Mouse (Mus musculus): Measurements from ENCODE around the gene Mdfi.

Gene Mdfi

DNA sequence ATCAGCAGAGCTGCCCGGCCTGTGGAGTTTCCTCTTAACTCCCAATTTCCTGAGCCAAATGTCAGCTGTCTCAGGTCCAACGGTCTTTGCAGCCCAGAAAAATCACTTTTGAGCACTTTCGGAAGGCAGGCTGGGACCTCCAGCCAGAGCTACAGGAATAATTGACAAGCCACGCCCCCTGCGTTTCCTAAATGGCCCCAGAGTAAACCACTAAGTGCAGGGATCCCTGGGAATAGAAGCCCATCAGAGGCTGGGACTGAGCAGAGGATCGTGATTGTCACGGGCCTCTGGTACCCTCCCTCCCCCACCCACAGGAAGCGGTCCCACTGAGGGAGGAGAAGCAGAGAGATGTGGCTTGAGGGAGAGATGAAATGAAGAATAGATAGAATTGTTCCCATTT, 31.7 kb downstream of the Mdfi start:
- DNase-seq (ENCODE audit: low spot score): no peak

DNA sequence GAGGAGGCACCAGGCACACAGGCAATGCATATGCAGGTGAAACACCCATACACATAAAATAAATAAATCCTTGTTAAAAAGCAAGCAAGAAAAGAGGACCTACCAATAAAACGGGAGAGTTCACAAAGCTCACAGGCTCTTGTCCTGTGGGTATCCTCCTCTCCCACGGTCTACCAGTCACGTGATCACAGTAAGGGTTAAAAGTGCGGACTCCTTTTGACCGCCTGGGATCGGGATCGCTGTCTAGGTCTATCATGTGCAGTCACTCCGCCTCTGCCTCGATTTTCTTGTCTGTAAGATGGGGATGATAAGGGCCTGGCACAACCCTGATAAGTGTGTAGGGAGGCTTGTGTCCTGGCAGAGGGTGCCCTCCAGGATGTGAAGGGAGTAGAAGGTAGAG, 37.1 kb downstream of the Mdfi start:
- DNase-seq (ENCODE audit: low spot score): no peak

DNA sequence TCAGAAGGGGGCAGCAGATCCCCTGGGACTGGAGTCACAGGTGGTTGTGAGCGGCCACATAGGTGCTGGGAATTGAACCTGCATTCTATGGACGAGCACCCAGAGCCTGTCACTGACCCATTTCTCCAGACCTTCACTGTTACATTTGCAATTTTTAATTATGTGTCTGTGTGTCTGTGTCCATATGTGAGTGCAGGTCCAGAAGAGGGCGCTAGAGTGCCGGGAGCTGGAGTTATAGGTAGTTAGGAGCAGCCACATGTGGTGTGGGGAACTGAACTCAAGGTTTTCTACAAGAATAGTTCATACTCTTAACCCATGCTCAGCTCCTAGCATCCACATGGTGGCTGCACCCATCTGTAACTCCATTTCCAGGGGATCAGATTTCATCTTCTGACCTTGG, 37.5 kb downstream of the Mdfi start:
- DNase-seq (ENCODE audit: low spot score): no peak

DNA sequence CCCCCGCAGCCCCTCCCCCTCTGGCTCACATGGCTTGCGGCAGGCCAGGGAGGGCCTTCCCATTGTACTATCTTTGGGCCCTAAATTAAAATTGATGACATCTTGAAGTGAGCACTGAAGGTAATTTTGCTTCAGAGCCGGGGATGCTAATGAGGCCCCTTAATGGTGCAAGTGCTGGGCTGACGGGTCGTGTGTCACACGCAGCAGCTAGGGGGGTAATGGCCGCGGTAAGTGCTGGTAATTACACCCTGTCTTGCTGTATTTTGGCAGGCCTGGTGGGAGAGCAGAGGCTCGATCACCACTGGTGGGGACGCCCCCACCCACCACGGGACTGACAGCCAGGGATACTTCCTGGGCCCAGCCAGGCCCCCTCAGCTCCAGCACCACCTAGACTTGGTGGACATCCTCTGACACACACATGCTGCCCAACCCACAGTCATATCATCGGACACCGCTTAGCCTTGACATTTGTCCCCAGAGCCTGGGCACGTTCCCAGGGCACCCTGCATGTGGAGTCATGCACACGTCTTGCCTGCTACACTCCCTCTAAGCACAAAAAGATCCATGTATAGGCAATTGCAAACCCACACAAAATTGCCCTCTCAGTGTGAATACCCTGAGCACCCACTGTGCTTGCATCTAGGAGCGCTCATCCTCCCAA, 38.2 kb downstream of the Mdfi start:
- DNase-seq (ENCODE audit: low spot score): no peak

DNA sequence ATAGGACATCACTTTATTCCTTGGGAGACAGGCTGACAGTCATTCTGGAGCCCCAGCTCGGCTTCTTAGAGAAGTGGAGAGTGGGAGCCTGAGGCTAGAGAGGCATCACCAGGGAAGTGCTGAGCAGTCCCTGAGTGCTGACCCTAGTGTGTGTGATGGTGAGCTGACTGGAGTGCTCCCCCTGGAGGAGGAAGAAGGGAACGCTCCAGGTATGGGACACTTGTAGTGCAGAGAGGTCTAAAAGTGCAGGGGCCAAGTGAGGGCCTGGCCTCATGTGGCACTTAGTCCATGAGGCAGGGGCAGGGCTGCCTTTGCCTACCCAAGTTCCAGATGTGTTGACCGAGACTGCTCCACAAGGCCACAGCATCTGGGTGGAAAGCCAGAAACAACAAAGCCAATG, 39.0 kb downstream of the Mdfi start:
- DNase-seq (ENCODE audit: low spot score): peak; percentile 48

DNA sequence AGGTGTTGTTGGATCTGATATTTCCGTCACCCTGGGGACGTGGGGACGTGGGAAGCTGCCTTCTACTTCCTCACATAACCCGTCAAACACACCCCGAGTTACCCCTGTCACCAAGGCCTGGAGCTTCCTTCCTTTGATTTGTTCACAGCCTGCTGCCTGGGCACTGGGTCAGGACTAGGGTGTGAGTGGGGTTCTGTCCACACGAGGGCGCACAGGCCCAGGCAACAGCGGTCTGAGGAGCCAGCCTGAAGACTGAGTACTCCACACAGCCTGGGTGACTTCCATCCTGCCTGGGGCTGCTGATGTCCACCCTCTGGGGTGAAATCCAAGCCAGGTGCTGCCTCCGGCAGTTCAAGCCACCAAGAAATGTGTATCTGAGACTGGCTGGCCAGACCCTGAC, 41.1 kb downstream of the Mdfi start:
- peak; percentile 85 for DNase-seq (ENCODE audit: low spot score)

DNA sequence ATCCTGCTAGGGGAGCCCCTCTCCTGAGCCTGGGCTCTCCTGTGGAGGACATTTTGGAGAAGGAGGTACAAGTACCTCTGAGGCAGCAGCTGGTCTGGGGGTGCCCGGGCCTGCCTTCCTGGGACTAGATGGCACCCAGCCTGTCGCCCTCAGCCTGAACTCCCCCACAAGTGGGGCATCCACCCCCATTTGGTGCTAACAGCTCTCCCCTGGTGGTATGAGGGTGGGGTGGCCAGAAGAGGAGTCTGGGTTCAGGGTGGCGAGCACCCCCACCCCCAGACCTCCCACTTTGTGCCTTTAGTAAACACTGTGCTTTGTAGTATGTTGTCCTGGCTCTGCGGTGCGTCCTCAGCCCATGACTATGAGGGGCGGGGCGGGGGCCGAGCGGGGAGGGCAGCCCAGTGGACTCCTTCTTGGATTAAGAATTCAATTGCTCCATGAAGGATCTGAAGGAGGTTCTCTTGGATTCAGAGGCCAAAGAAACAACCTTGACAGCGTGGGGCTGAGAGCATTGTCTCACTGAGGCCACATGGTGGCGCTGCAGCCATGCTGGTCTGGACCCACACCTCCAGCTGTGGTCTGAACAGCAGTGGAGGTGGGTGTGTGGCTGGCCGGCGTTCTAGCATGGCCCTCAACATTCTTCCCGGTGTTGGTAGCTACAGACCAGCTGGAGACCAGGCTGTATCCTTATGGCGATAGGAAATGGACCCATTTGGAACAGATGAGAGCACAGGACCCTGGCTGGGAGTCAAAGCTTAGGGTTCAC, 42.2 kb downstream of the Mdfi start:
- DNase-seq (ENCODE audit: low spot score): peak; percentile 77

DNA sequence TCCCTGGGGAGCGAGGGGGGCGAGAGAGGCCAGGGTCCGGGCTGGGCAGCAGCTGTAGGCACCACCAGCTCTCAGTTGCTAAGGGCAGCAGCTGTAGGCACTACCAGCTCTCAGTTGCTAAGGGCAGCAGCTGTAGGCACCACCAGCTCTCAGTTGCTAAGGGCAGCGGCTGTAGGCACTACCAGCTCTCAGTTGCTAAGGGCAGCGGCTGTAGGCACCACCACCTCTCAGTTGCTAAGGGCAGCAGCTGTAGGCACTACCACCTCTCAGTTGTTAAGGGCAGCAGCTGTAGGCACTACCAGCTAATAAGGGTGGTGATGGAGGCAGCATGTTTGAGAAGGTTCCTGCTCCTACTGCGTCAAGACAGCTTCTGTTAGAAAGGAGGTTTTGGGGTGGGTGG, 45.5 kb downstream of the Mdfi start:
- no peak for DNase-seq (ENCODE audit: low spot score)

DNA sequence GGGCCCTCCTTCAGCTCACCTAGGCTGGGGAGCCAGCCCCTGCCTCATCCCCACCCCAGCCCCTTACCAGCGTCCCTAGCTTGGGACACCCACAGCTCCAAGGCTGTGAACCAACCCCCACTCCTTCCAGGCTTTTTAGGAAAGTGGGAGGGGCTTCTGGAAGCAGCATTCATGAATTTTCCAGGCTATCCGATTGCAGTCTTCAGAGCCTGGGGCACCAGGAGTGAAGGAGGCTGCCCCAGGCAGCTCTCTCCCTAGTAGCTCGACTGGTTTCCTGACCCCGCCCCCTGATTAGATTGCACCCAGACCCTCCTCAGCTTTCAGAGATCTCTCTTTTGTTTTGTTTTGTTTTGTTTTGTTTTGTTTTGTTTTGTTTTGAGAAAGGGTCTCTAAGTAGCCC, 46.2 kb downstream of the Mdfi start:
- DNase-seq (ENCODE audit: low spot score): no peak

DNA sequence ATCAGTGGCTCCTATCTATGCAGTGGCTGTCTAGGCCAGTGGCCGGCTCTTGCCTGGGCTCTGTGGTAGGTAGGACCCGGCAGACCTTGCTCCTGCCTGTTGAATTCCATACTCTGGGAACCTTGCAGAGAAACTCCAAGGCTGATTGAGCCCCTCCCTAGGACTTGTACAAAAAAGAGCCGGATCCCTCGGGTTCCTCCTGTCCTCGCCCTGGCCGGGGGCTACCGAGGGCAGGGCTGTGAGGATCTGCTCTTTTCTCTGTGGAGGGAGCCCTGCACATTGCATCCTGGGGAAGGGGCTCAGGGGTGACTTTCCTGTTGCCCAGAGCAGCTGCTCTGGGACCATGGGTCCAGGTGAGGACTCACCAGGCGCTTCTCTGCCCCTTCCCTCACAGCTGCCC, 46.9 kb downstream of the Mdfi start:
- DNase-seq (ENCODE audit: low spot score): no peak

DNA sequence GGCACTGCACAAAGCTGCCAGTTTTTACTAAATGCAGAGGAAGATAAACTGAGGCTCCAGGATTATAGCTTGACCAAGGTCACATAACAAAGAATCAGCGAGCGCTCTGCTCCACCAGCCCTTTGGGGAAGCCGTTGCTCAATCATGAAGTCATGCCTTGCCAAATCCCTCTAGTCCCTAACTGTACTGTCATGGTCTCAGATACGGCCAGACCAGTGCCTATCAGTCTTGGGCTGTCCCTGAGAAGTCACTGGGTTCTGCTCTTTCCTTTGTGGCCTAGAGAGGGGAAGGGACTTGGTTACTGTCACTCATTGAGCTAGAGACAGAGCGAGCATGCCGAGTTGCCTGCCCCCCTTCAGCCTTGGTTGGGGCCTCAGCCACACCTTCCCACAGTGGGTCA, 50.1 kb downstream of the Mdfi start:
- DNase-seq (ENCODE audit: low spot score): no peak

DNA sequence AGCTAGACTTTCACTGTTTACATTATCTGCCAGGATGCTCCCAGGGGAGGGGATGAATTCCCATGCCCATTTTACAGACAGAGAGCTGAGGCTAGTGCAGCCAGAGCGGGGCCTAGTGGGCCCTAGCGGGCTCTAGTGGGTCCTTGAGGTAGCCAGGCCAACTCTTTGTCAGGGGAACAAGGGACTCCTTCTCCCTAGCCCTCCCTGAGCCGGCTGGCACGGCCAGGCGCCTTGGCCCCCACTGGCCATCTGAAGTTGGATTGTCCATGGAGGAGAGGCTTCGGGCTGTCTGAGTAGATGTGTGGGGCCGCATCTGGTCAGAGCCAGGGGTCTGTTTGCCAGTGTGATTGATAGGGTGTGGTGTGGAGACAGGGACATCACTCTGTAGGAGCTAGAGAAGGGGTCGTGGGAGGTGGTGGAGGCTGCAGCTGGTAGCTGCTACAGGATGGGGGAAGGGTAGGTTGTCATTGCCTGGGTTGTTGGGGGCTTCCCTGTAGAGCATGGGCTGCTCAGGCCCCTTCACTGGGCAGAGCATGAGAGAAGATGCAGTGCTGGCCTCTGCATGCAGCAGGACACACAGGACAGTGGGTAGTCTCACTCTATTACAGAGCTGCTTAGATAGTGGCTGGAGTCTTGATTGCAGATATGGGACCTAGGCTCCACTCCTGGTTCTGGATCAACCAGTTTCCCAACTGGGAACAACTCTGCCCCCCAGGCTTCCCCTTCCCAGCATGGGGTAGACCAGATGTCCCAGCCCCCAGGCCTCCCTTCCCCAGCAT, 50.9 kb downstream of the Mdfi start:
- no peak for DNase-seq (ENCODE audit: low spot score)

DNA sequence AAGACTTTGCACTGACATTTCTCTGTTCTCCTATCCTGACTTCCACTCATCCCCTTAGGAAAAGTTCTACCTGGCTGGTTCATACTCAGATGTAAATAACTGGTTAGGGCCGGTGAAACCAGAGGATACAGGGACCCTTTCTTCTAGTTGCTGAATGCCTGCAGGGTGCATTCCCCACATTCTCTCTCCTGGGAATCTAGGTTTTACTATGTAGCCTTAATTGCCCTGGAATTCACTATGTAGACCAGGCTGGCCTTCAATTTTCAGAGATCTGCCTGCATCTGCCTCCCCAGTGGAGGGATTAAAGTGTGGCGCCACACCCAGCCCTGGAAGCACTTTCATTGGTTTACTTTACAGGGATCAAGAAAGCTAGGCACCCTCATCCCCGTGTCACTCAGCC, 52.0 kb downstream of the Mdfi start:
- DNase-seq (ENCODE audit: low spot score): no peak

DNA sequence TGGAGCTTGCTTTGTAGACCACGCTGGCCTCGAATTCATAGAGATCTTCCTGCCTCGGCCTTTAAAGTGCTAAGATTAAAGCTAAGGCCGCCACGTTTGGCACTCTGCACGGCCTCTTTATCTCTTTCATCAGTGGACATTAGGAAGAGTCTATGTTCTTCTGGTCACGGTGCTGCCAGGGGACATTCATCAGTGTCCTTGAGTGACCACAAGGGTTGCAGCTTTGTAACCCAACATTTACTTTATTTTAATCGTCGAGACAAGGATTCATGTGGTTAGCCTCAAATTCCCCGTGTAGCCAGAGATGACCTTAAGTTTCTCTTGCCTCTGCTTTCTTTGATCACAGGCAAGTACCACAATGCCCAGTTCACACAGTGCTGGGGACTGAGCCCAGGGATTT, 54.0 kb downstream of the Mdfi start:
- DNase-seq (ENCODE audit: low spot score): no peak

DNA sequence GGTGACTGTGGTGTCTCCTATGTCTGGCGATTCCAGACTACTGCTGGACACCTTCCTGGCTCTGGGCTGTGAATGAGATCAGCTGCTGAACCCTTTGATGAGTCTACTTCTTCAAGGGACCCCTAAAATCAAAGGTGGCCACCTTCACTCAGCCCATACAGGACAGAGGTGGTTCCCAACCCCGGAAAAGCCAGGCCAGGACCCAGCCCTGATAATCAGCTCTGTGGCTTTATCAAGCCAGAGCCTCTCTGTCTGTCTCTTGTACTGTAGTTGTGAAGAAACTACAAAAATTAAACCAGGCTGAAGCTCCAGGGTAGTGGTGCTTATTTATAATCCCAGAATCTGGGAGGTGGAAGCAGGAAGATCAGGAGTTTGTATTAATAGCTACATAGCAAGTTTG, 57.4 kb downstream of the Mdfi start:
- DNase-seq (ENCODE audit: low spot score): no peak

DNA sequence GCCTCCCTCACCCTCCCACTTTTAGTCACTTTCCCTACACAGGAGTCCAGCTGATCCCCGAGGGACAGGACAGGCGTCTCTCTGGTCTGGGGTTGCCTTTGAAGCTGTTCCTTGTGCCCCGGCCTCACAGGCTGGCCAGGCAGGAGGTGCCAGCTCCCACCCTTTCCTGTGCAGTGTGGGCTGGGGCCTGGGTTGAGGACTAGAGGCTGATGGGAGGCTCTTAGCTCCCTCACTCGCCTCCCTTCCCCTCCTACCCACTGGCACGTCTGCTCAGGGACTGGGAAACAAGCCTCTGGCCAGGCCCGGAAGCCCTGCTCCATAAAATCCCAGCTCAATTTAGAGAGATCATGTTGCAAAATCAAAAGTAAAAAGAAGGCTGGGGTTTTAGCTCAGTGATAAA, 60.9 kb downstream of the Mdfi start:
- no peak for DNase-seq (ENCODE audit: low spot score)

DNA sequence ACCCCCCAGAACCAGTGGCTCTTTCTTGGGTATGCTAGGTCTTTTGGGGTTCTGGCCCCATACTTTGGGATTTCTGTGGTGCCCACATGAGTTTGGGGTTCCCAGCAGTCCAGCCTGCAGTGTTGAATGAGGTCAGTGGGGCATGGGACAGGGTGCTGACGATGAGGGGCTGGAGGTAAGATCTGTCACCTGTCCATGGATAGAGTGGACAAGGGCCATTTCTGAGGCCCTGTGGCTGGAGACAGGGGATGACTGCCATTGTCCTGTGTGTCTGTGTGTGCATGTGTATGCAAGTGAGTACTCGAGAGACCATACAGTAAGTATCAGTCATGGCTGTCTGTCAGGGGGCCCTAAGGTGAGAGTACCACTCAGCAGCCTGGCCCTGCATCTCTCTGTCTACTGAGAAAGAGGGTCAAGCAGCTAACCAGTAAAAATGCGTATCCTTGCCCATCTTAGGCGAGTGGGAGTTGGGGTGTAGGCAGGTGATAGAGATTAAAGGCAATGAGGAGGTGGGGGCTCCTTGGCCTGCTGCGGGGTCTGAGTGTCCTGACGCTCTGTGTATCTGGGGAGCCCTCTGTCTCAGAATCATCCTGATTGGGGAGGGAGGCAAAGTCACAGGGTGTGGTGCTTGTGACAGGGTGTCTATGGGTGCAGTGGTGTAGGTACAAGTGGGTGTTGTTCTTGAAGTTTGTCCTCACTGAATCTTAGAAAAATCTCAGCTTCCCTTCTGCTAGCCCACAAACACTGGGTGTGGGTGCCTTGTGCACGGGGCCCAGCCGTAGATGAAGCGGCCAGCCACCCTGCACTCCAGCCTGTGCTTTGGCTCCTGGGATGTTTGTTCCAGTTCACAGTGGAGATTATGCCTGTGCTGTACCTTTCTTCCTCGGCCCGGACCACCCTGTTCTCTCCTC, 64.8 kb downstream of the Mdfi start:
- DNase-seq (ENCODE audit: low spot score): no peak

DNA sequence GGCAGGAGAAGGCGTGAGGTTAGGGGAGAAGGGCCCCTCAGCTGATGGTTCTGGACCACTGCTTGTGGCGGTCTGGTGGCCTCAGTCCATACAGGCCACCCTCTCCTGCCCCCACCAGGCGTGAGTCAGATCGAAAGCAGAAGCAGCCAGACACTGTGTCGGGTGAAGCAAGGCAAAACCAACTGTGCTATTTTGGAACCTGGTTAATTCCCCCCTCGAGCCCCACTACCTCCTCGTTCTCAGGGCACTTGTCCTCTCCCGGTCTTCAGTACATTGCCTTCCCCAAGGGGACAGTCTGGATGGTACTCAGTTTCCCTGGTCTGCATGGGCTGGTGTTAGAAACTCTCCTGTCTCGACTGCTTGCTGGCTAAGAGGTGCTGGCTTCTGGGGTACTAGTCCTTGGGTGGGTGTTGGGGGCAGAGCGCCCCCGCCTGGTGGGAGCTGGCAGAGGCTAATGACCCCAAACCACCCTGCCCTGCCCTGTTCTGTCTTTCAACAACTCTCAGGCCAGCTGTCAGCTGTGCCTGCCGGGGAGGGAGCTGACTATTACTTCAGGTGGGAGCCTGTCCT, 65.7 kb downstream of the Mdfi start:
- no peak for DNase-seq (ENCODE audit: low spot score)

DNA sequence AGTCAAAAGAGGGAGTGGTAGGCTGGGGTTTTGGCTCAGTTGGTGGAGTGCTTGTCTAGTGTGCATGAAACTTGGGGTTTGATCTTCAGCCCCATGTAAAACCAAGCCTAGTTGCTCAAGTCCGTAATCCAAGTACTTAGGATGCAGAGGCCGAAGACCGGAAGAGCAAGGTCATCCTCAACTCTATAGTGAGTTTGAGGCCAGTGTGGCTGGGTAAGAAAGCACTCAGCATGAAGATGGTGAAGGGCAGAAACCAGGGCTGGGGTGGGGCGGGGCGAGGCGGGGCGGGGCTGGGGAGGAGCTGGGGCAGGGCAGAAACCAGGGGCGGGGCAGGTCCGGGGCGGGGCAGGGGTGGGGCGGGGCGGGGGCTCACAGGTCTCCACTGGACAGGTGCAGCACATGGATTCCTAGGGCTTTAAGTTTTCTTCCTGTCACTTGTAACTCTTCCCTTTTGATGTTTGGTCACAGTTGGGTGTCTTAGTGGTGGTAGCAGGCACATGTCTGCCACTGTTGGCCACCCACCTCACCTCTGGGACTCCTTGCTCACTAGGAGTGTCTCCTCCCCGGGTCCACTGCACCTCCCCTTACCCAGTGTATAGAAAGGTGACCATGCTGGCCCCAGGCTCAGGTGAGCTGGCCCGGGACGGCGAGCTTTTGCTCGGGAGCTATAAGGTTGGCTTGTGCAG, 66.9 kb downstream of the Mdfi start:
- DNase-seq (ENCODE audit: low spot score): no peak

DNA sequence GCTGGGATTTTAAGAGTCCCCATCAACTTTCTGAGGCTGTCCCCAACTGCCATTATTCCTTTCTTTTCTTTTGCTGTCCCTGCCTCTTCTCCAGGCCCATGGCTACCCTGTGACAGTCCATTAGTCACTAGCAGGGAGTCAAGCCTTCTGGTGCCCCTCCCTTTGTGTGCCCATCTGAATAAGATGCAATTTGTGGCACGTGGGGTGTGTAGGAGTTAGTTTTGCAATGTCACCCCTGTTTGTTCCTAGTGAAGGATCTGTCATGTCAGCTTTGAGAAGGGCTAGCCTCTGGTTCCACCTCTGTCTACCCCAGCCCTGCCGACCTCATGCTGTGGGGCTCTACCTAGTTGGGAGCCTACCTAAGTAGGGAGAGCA, 67.4 kb downstream of the Mdfi start:
- no peak for DNase-seq (ENCODE audit: low spot score)

DNA sequence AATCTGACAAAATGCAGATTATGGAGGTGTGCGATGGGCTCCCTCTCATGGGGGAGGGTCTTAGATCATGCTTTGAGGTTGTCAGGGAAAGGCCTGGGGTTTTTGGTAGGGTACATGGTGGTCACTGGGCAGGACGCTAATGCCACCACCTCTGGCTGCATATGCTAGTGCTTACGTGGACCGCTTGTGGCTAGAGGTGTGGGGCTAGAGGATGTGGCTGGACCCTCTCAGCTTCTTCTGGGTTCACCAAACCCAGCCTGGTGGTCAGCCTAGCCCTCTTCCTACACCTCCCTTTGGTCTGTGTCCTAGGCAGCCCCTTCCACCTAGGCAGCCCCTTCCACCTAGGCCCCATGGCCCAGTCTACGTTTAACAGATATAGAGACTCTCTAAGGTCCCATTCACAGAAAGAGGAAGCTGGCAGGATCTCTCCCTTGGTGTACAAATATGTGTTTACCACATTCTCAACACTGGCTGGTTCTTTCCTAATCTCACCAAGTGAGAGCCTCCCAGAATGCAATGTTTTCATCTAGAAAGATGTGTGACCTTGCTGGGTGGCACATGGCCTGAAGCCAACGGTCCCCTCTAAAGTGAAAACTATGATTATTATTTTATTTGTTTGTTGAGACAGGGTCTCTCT, 68.0 kb downstream of the Mdfi start:
- no peak for DNase-seq (ENCODE audit: low spot score)
